Mouse (Mus musculus): Measurements from ENCODE around the gene Hspa12b. TPM values are rescaled to one million over a fixed set of nuclear protein-coding genes. Genes with fewer than 3 reads are reported as not detected.

The Hspa12b gene
- total and polyA plus RNA-seq, 3 experiments, result 21.9 to 31.4 (median 29.7) TPM

- no peak overlapping the region for H3K27ac ChIP-seq
- TF ChIP-seq CTCF (IDR thresholded peaks at IDR 0.05), result no peak
- TF ChIP-seq EP300 (IDR thresholded peaks at IDR 0.05; ENCODE audit: insufficient read depth, low read depth, low read length), result no peak
- no peak for TF ChIP-seq POLR2A (IDR thresholded peaks at IDR 0.05; ENCODE audit: insufficient read depth, low read depth, low read length)
- H3K36me3 ChIP-seq (ENCODE audit: control insufficient read depth, insufficient read depth, low read length), result no peaks in the 10 kb centered on the region
- intact Hi-C loops (cut with DNase I), result loop anchor here (10.0 kb wide), 1 partner anchor 166 kb away; the partner anchor contains the start of gene Rnf24
- H3K9ac ChIP-seq (ENCODE audit: low read depth, low read length), result no peak overlapping the region
- H3K4me3 ChIP-seq, result no peak overlapping the region
- 93% methylated on average over 5 of the region's 5 CpGs for WGBS
- H3K79me2 ChIP-seq (replicated peaks; ENCODE audit: control insufficient read depth, insufficient read depth, low read length), result no peaks in the 10 kb centered on the region
- no peak for DNase-seq
- H3K27me3 ChIP-seq (ENCODE audit: control insufficient read depth, insufficient read depth, low read length), result no peaks in the 10 kb centered on the region
- H3K4me1 ChIP-seq (ENCODE audit: control insufficient read depth, insufficient read depth, low read length), result peaks cover 5% of the 10 kb centered on the region
Observed at GRCm38 (mm10) chr2:131188311-131188710, 61.2 kb downstream of the Hspa12b start.

- Histone ChIP-seq H3K9ac (ENCODE audit: low read depth, low read length) (no peak overlapping the region), H3K36me3 (ENCODE audit: control insufficient read depth, insufficient read depth, low read length) (no peaks in the 10 kb centered on the region), H3K4me3 (no peak overlapping the region), H3K4me1 (ENCODE audit: control insufficient read depth, insufficient read depth, low read length) (peaks cover 5% of the 10 kb centered on the region), H3K27ac (no peak overlapping the region), H3K27me3 (ENCODE audit: control insufficient read depth, insufficient read depth, low read length) (no peaks in the 10 kb centered on the region), H3K79me2 (replicated peaks; ENCODE audit: control insufficient read depth, insufficient read depth, low read length) (no peaks in the 10 kb centered on the region)
- intact Hi-C loops (cut with DNase I), result loop anchor here (10.0 kb wide), 1 partner anchor 165 kb away; the partner anchor contains the start of gene Rnf24
- TF ChIP-seq POLR2A (IDR thresholded peaks at IDR 0.05; ENCODE audit: insufficient read depth, low read depth, low read length) (no peak), CTCF (IDR thresholded peaks at IDR 0.05) (no peak), EP300 (IDR thresholded peaks at IDR 0.05; ENCODE audit: insufficient read depth, low read depth, low read length) (no peak)
- no peak for DNase-seq
- 50% methylated on average over 5 of the region's 5 CpGs for WGBS
Observed at GRCm38 (mm10) chr2:131189521-131190309, 62.6 kb downstream of the Hspa12b start.

- H3K27ac ChIP-seq, result no peak overlapping the region
- 80% methylated on average over 10 of the region's 10 CpGs for WGBS
- no peak overlapping the region for H3K4me3 ChIP-seq
- TF ChIP-seq EP300 (IDR thresholded peaks at IDR 0.05; ENCODE audit: insufficient read depth, low read depth, low read length), result no peak
- no peak for TF ChIP-seq CTCF (IDR thresholded peaks at IDR 0.05)
- no peak for TF ChIP-seq POLR2A (IDR thresholded peaks at IDR 0.05; ENCODE audit: insufficient read depth, low read depth, low read length)
- no peaks in the 10 kb centered on the region for H3K36me3 ChIP-seq (ENCODE audit: control insufficient read depth, insufficient read depth, low read length)
- H3K4me1 ChIP-seq (ENCODE audit: control insufficient read depth, insufficient read depth, low read length), result peaks cover 5% of the 10 kb centered on the region
- peak in 1 of 2 experiments; percentile 36 for DNase-seq
- H3K79me2 ChIP-seq (replicated peaks; ENCODE audit: control insufficient read depth, insufficient read depth, low read length), result no peaks in the 10 kb centered on the region
- no peak overlapping the region for H3K9ac ChIP-seq (ENCODE audit: low read depth, low read length)
- no peaks in the 10 kb centered on the region for H3K27me3 ChIP-seq (ENCODE audit: control insufficient read depth, insufficient read depth, low read length)
- intact Hi-C loops (cut with DNase I), result no loop called here
Observed at GRCm38 (mm10) chr2:131190344-131191004, 63.4 kb downstream of the Hspa12b start.

GRCm38 (mm10) chr2:131191005-131191390 lies 63.9 kb downstream of the Hspa12b start:
- Histone ChIP-seq H3K79me2 (replicated peaks; ENCODE audit: control insufficient read depth, insufficient read depth, low read length) (no peaks in the 10 kb centered on the region), H3K4me1 (ENCODE audit: control insufficient read depth, insufficient read depth, low read length) (peaks cover 5% of the 10 kb centered on the region), H3K36me3 (ENCODE audit: control insufficient read depth, insufficient read depth, low read length) (no peaks in the 10 kb centered on the region), H3K9ac (ENCODE audit: low read depth, low read length) (no peak overlapping the region), H3K27me3 (ENCODE audit: control insufficient read depth, insufficient read depth, low read length) (no peaks in the 10 kb centered on the region), H3K27ac (no peak overlapping the region), H3K4me3 (no peak overlapping the region)
- TF ChIP-seq CTCF (IDR thresholded peaks at IDR 0.05) (no peak), EP300 (IDR thresholded peaks at IDR 0.05; ENCODE audit: insufficient read depth, low read depth, low read length) (no peak), POLR2A (IDR thresholded peaks at IDR 0.05; ENCODE audit: insufficient read depth, low read depth, low read length) (no peak)
- DNase-seq, result no peak
- intact Hi-C loops (cut with DNase I), result no loop called here
- 68% methylated on average over 7 of the region's 7 CpGs for WGBS

Other genes with a start within 250 kb of the Hspa12b start
- gene 4930402H24Rik, start 220.9 kb upstream of the Hspa12b start, total RNA-seq (2021), result 10 to 100 TPM; 50.7 to 52.3 TPM
- 34.2 and 62.3 TPM in 2 replicates for gene 4930402H24Rik, start 220.9 kb upstream of the Hspa12b start, polyA plus RNA-seq (2012; rRNA removed)
- 10 to 100 TPM; 23.8 to 24.0 TPM for gene Atrn, start 220.8 kb upstream of the Hspa12b start, total RNA-seq (2021)
- gene Atrn, start 220.8 kb upstream of the Hspa12b start, polyA plus RNA-seq (2012; rRNA removed), result 8.2 and 16.4 TPM in 2 replicates
- gene Gfra4, start 84.2 kb upstream of the Hspa12b start, total RNA-seq (2021), result 1 to 10 TPM; 7.2 to 8.4 TPM
- 21.3 TPM in 2 replicates for gene Gfra4, start 84.2 kb upstream of the Hspa12b start, polyA plus RNA-seq (2012; rRNA removed)
- 1 to 10 TPM in 1 of 2 experiments, under 1 TPM in 1; 0.73 to 1.6 TPM for gene Adam33, start 63.5 kb upstream of the Hspa12b start, total RNA-seq (2021)
- 7.1 and 10.0 TPM in 2 replicates for gene Adam33, start 63.5 kb upstream of the Hspa12b start, polyA plus RNA-seq (2012; rRNA removed)
- gene Siglec1, start 40.5 kb upstream of the Hspa12b start, total RNA-seq (2021), result 1 to 10 TPM; 2.1 to 2.5 TPM
- 3.1 and 3.3 TPM in 2 replicates for gene Siglec1, start 40.5 kb upstream of the Hspa12b start, polyA plus RNA-seq (2012; rRNA removed)
- not detected for gene Gm11037, start 6.2 kb downstream of the Hspa12b start, total RNA-seq (2021)
- not detected in 2 replicates for gene Gm11037, start 6.2 kb downstream of the Hspa12b start, polyA plus RNA-seq (2012; rRNA removed)
- 10 to 100 TPM in 1 of 2 experiments, 1 to 10 TPM in 1; 9.8 to 11.3 TPM for gene 1700037H04Rik, start 32.8 kb downstream of the Hspa12b start, total RNA-seq (2021)
- 33.6 and 48.9 TPM in 2 replicates for gene 1700037H04Rik, start 32.8 kb downstream of the Hspa12b start, polyA plus RNA-seq (2012; rRNA removed)
- 10 to 100 TPM; 71.9 to 92.6 TPM for gene Cenpb, start 52.8 kb downstream of the Hspa12b start, total RNA-seq (2021)
- 57.1 and 58.5 TPM in 2 replicates for gene Cenpb, start 52.8 kb downstream of the Hspa12b start, polyA plus RNA-seq (2012; rRNA removed)
- gene Cdc25b, start 59.7 kb downstream of the Hspa12b start, total RNA-seq (2021), result 10 to 100 TPM in 1 of 2 experiments, 1 to 10 TPM in 1; 4.3 to 10.3 TPM
- gene Cdc25b, start 59.7 kb downstream of the Hspa12b start, polyA plus RNA-seq (2012; rRNA removed), result 9.8 and 12.5 TPM in 2 replicates
- gene Spef1, start 60.0 kb downstream of the Hspa12b start, total RNA-seq (2021), result 1 to 10 TPM; 4.4 to 5.2 TPM
- 3.3 and 4.0 TPM in 2 replicates for gene Spef1, start 60.0 kb downstream of the Hspa12b start, polyA plus RNA-seq (2012; rRNA removed)
- gene Ap5s1, start 79.8 kb downstream of the Hspa12b start, total RNA-seq (2021), result 10 to 100 TPM; 33.1 to 41.7 TPM
- gene Ap5s1, start 79.8 kb downstream of the Hspa12b start, polyA plus RNA-seq (2012; rRNA removed), result 71.4 and 121 TPM in 2 replicates
- gene Mavs, start 106.8 kb downstream of the Hspa12b start, total RNA-seq (2021), result 10 to 100 TPM; 65.2 to 79.6 TPM
- gene Mavs, start 106.8 kb downstream of the Hspa12b start, polyA plus RNA-seq (2012; rRNA removed), result 89.0 and 127 TPM in 2 replicates
- gene Pank2, start 135.2 kb downstream of the Hspa12b start, total RNA-seq (2021), result 10 to 100 TPM; 20.7 to 25.4 TPM
- gene Pank2, start 135.2 kb downstream of the Hspa12b start, polyA plus RNA-seq (2012; rRNA removed), result 8.5 and 19.3 TPM in 2 replicates
- 1 to 10 TPM; 2.9 to 3.9 TPM for gene Rnf24, start 225.6 kb downstream of the Hspa12b start, total RNA-seq (2021)
- 2.7 and 3.5 TPM in 2 replicates for gene Rnf24, start 225.6 kb downstream of the Hspa12b start, polyA plus RNA-seq (2012; rRNA removed)

Data from heart, adult 2 months (tissue).